Mouse (Mus musculus) CH12.LX (cell line): ENCODE results near the gene Creb3l1. TPM values are rescaled to one million over a fixed set of nuclear protein-coding genes. Genes with fewer than 3 reads are reported as not detected.

ENCODE experiments used
- DNase-seq: peaks from one replicate; pipeline ENCODE4 v3.0.0-alpha.2; 2013; ENCODE audit errors: extremely low read depth
- H3K27ac ChIP-seq: 2 replicates; pipeline ENCODE4 v1.5.1; 2012; ENCODE audit warnings: low read depth, mild to moderate bottlenecking, control low read depth, moderate library complexity; ENCODE audit not compliant: insufficient read depth
- H3K27me3 ChIP-seq: replicated peaks from 2 replicates; pipeline ENCODE3; 2012; ENCODE audit warnings: inconsistent platforms
- H3K36me3 ChIP-seq, 2 experiments: replicated peaks in 1 of 2; 2 replicates each; pipeline versions ENCODE3 to v1.6.1; 2012; ENCODE audit warnings: inconsistent platforms in 1 of 2, low read length in 1 of 2, mild to moderate bottlenecking in 1 of 2, mixed read lengths in 1 of 2, moderate library complexity in 1 of 2; ENCODE audit not compliant: control insufficient read depth in 1 of 2, insufficient read depth in 1 of 2
- H3K4me1 ChIP-seq, 2 experiments: 2 replicates each; pipeline ENCODE4 v1.6.1; 2012; ENCODE audit warnings: inconsistent platforms in 1 of 2, moderate library complexity in 1 of 2; ENCODE audit not compliant: insufficient read depth in 2 of 2, control insufficient read depth in 1 of 2
- H3K4me2 ChIP-seq: 2 replicates; pipeline ENCODE4 v1.6.1; 2012; ENCODE audit warnings: low read depth, mild to moderate bottlenecking, control low read depth; ENCODE audit not compliant: poor library complexity, insufficient read depth, severe bottlenecking
- H3K4me3 ChIP-seq, 3 experiments: fragments of 150-350 bp in 1 of 3; sonication (generic) in 1 of 3; replicated peaks in 1 of 3; 2 replicates each; pipeline versions ENCODE3 to v1.5.1; 2011 to 2012; ENCODE audit warnings: low read depth in 2 of 3, low read length in 2 of 3, mild to moderate bottlenecking in 2 of 3, moderate library complexity in 2 of 3, control low read depth in 1 of 3, improper control_type of control experiment in 1 of 3, inconsistent platforms in 1 of 3, mixed read lengths in 1 of 3; ENCODE audit not compliant: poor library complexity in 1 of 3
- H3K79me2 ChIP-seq: replicated peaks from 2 replicates; pipeline ENCODE4 v1.6.1; 2012; ENCODE audit warnings: mild to moderate bottlenecking, moderate library complexity; ENCODE audit not compliant: control insufficient read depth, poor library complexity, insufficient read depth, severe bottlenecking; ENCODE audit errors: extremely low read depth
- H3K9ac ChIP-seq: 2 replicates; pipeline ENCODE4 v1.6.1; 2012; ENCODE audit warnings: low read depth, mild to moderate bottlenecking, control low read depth, moderate library complexity; ENCODE audit not compliant: insufficient read depth
- H3K9me3 ChIP-seq: replicated peaks from 2 replicates; pipeline ENCODE3; 2012; ENCODE audit warnings: low read length, inconsistent platforms, mixed read lengths
- BHLHE40 ChIP-seq: IDR thresholded peaks from 2 replicates; pipeline ENCODE4 v1.6.1; 2011; ENCODE audit warnings: mild to moderate bottlenecking, low read depth, low read length, improper control_type of control experiment
- CHD2 ChIP-seq: IDR thresholded peaks from 2 replicates; pipeline ENCODE4 v1.6.1; 2011; ENCODE audit warnings: low read length, improper control_type of control experiment
- CTCF ChIP-seq, 2 experiments: IDR thresholded peaks in 1 of 2; conservative IDR thresholded peaks in 1 of 2; 2 replicates each; pipeline ENCODE4 v1.5.1; 2011 to 2012; ENCODE audit warnings: low read depth in 2 of 2, low read length in 2 of 2, improper control_type of control experiment in 1 of 2, inconsistent platforms in 1 of 2, mild to moderate bottlenecking in 1 of 2, moderate library complexity in 1 of 2
- E2F4 ChIP-seq: IDR thresholded peaks from 2 replicates; pipeline ENCODE4 v1.6.1; 2011; ENCODE audit warnings: low read depth, low read length, improper control_type of control experiment; ENCODE audit not compliant: insufficient replicate concordance
- ELF1 ChIP-seq: IDR thresholded peaks from 2 replicates; pipeline ENCODE4 v1.6.1; 2014; ENCODE audit warnings: low read depth, mild to moderate bottlenecking, inconsistent platforms, low read length, improper control_type of control experiment
- EP300 ChIP-seq: IDR thresholded peaks from 2 replicates; pipeline ENCODE4 v1.6.1; 2011; ENCODE audit warnings: low read length, improper control_type of control experiment
- ETS1 ChIP-seq: conservative IDR thresholded peaks from 2 replicates; pipeline ENCODE4 v1.6.1; 2012; ENCODE audit warnings: low read depth, mild to moderate bottlenecking, inconsistent platforms, low read length, improper control_type of control experiment, moderate library complexity
- GABPA ChIP-seq: IDR thresholded peaks from 2 replicates; pipeline ENCODE4 v1.6.1; 2012; ENCODE audit warnings: low read depth, low read length, improper control_type of control experiment, inconsistent platforms; ENCODE audit not compliant: insufficient replicate concordance
- JUND ChIP-seq: conservative IDR thresholded peaks from 2 replicates; pipeline ENCODE4 v1.6.1; 2011; ENCODE audit warnings: low read depth, low read length, improper control_type of control experiment
- MAX ChIP-seq: IDR thresholded peaks from 2 replicates; pipeline ENCODE4 v1.6.1; 2011; ENCODE audit warnings: low read length, improper control_type of control experiment
- MAZ ChIP-seq: IDR thresholded peaks from 2 replicates; pipeline ENCODE4 v1.6.1; 2012; ENCODE audit warnings: low read depth, mild to moderate bottlenecking, inconsistent platforms, low read length, improper control_type of control experiment, moderate library complexity
- MEF2A ChIP-seq: IDR thresholded peaks from 2 replicates; pipeline ENCODE4 v1.6.1; 2014; ENCODE audit warnings: low read depth, mild to moderate bottlenecking, inconsistent platforms, low read length, improper control_type of control experiment, borderline replicate concordance
- MYC ChIP-seq: IDR thresholded peaks from 2 replicates; pipeline ENCODE4 v1.6.1; 2011; ENCODE audit warnings: low read depth, mild to moderate bottlenecking, improper control_type of control experiment, low read length
- NELFE ChIP-seq: IDR thresholded peaks from 2 replicates; pipeline ENCODE4 v1.6.1; 2011; ENCODE audit warnings: low read depth, low read length, improper control_type of control experiment
- NRF1 ChIP-seq: IDR thresholded peaks from 2 replicates; pipeline ENCODE4 v1.6.1; 2014; ENCODE audit warnings: low read depth, mild to moderate bottlenecking, inconsistent platforms, low read length, improper control_type of control experiment, moderate library complexity
- PAX5 ChIP-seq: IDR thresholded peaks from 2 replicates; pipeline ENCODE4 v1.6.1; 2012; ENCODE audit warnings: low read length, inconsistent platforms, mixed read lengths
- RAD21 ChIP-seq: IDR thresholded peaks from 2 replicates; pipeline ENCODE4 v1.6.1; 2011; ENCODE audit warnings: low read depth, mild to moderate bottlenecking, low read length, improper control_type of control experiment, moderate library complexity
- SIN3A ChIP-seq: IDR thresholded peaks from 2 replicates; pipeline ENCODE4 v1.6.1; 2012; ENCODE audit warnings: low read length, improper control_type of control experiment, inconsistent platforms
- SMC3 ChIP-seq: IDR thresholded peaks from 2 replicates; pipeline ENCODE4 v1.6.1; 2011; ENCODE audit warnings: low read depth, low read length, improper control_type of control experiment
- UBTF ChIP-seq: IDR thresholded peaks from 2 replicates; pipeline ENCODE4 v1.6.1; 2012; ENCODE audit warnings: low read depth, mild to moderate bottlenecking, inconsistent platforms, low read length, improper control_type of control experiment, moderate library complexity
- USF2 ChIP-seq: conservative IDR thresholded peaks from 2 replicates; pipeline ENCODE4 v1.6.1; 2011; ENCODE audit warnings: low read depth, low read length, improper control_type of control experiment
- ZC3H11A ChIP-seq: IDR thresholded peaks from 2 replicates; pipeline ENCODE4 v1.6.1; 2012; ENCODE audit warnings: low read depth, mild to moderate bottlenecking, inconsistent platforms, low read length, improper control_type of control experiment
- ZKSCAN1 ChIP-seq: IDR thresholded peaks from 2 replicates; pipeline ENCODE4 v1.6.1; 2012; ENCODE audit warnings: low read depth, inconsistent platforms, low read length, improper control_type of control experiment, borderline replicate concordance
- ZMIZ1 ChIP-seq: IDR thresholded peaks from 2 replicates; pipeline ENCODE4 v1.6.1; 2012; ENCODE audit warnings: low read depth, mild to moderate bottlenecking, inconsistent platforms, low read length, improper control_type of control experiment
- dilution Hi-C: fragments of 300-500 bp; cut with MboI; formaldehyde crosslinking; loops from 2 replicates; pipeline ENCODE4 v1.14.3; 2020; ENCODE audit warnings: low sequenced_read_pairs; ENCODE audit not compliant: extremely low pct_unique_long_range_greater_than_20kb, extremely low pct_ligation_motif_present
- in situ Hi-C: fragments of 300-500 bp; cut with MboI; formaldehyde crosslinking; loops from 3 replicates; pipeline ENCODE4 v1.14.3; 2019; ENCODE audit warnings: low sequenced_read_pairs, low pct_ligation_motif_present, low pct_unique_long_range_greater_than_20kb, mixed read lengths
- polyA plus RNA-seq: library from polyadenylated mRNA; unstranded; fragments of >175 nt; gene quantifications from 2 replicates; pipeline ENCODE4 v1.2.1, GENCODE M21; 2012; ENCODE audit warnings: low read depth; ENCODE audit not compliant: insufficient read length
- total RNA-seq, 2 experiments: library from RNA; depleted of rRNA; stranded (reverse); fragments of 300-350 nt in 1 of 2; fragments of >200 nt in 1 of 2; gene quantifications; 2 replicates each; pipeline ENCODE4 v1.2.3; 2012 to 2014

The Creb3l1 gene
- total and polyA plus RNA-seq, 3 experiments, result 0.08 to 2.0 (median 0.59) TPM

- Histone ChIP-seq H3K4me2 (peak overlapping the region; percentile 73), H3K36me3 (no peaks in the 10 kb centered on the region), H3K27ac (no peak overlapping the region), H3K79me2 (no peaks in the 10 kb centered on the region), H3K27me3 (peaks cover 26% of the 10 kb centered on the region), H3K9me3 (peaks cover 6% of the 10 kb centered on the region), H3K4me1 (peaks cover 5 to 29% of the 10 kb centered on the region in 2 experiments), H3K4me3 (peak overlapping the region in 1 of 3 experiments; percentile 71), H3K9ac (no peak overlapping the region)
- TF ChIP-seq PAX5 (no peak), MEF2A (no peak), MYC (no peak), RAD21 (no peak), NELFE (no peak), ETS1 (no peak)
- in situ Hi-C loops, result no loop called here
- DNase-seq, result no peak
- dilution Hi-C loops, result no loop called here
Measured at GRCm38 (mm10) chr2:92060291-92060690, 36.0 kb upstream of the Creb3l1 start.

- H3K4me3 ChIP-seq, result peak overlapping the region; percentile 55 to 71 (median 64)
- dilution Hi-C loops, result no loop called here
- DNase-seq, result no peak
- no peak overlapping the region for H3K27ac ChIP-seq
- in situ Hi-C loops, result loop anchor here (5.0 to 10.0 kb wide), 2 partner anchors 72 to 385 kb away; no protein-coding TSS in a partner anchor
- H3K4me1 ChIP-seq, result peaks cover 5 to 23% of the 10 kb centered on the region in 2 experiments
- peaks cover 6% of the 10 kb centered on the region for H3K9me3 ChIP-seq
- H3K4me2 ChIP-seq, result peak overlapping the region; percentile 73
- TF ChIP-seq NRF1 (peak; percentile 49; the same call in 1 of the 2 replicates), ZC3H11A (no peak), ELF1 (0 out of 2 replicates have a peak, but pooled peaks have one; percentile 28), USF2 (no peak), UBTF (peak; percentile 59; the same call in 1 of the 2 replicates)
- no peaks in the 10 kb centered on the region for H3K79me2 ChIP-seq
- H3K9ac ChIP-seq, result peak overlapping the region; percentile 41; the same call in 1 of the 2 replicates
- peaks cover 26% of the 10 kb centered on the region for H3K27me3 ChIP-seq
- no peaks in the 10 kb centered on the region for H3K36me3 ChIP-seq
Measured at GRCm38 (mm10) chr2:92059481-92060220, 35.3 kb upstream of the Creb3l1 start.

DNA sequence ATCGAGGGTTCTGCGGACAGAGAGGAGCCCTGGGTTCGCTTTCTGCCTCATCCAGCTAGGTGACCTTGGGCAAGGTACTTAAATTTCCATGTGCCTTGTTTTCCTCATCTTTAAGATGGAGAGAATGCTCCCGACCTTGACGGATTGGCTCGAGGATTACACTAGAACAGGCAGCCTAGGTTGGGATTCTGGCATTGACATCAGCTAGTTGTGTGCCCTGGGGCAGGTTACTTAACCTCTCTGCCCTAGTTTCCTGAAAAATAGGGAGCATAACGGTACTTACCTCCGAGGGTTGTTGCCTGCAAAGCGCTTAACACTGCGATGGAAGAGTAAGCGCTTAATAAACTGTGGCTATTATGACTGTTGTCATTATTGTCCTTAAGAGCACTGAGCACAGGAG lies 34.6 kb upstream of the Creb3l1 start:
- peaks cover 5 to 16% of the 10 kb centered on the region in 2 experiments for H3K4me1 ChIP-seq
- dilution Hi-C loops (no loop called here), in situ Hi-C loops (loop anchor here (5.0 to 10.0 kb wide), 2 partner anchors 72 to 386 kb away; no protein-coding TSS in a partner anchor)
- no peak for DNase-seq
- peaks cover 6% of the 10 kb centered on the region for H3K9me3 ChIP-seq
- peak overlapping the region; percentile 73 for H3K4me2 ChIP-seq
- TF ChIP-seq CHD2, result no peak
- TF ChIP-seq NELFE, result no peak
- no peak for TF ChIP-seq JUND
- TF ChIP-seq SIN3A, result no peak
- TF ChIP-seq GABPA, result no peak
- TF ChIP-seq MAX, result no peak
- no peak for TF ChIP-seq RAD21
- TF ChIP-seq ZKSCAN1, result no peak
- TF ChIP-seq MAZ, result no peak
- no peak for TF ChIP-seq BHLHE40
- no peak for TF ChIP-seq MYC
- no peak for TF ChIP-seq E2F4
- TF ChIP-seq EP300, result no peak
- no peak for TF ChIP-seq CTCF (conservative IDR thresholded peaks at IDR 0.05 in 1 of 2, IDR thresholded peaks at IDR 0.05 in 1 of 2; ENCODE audit: low read depth in 2 of 2, low read length in 2 of 2)
- no peak for TF ChIP-seq ZMIZ1
- TF ChIP-seq USF2, result no peak
- no peak for TF ChIP-seq SMC3
- no peak for TF ChIP-seq ELF1
- no peaks in the 10 kb centered on the region for H3K79me2 ChIP-seq
- peaks cover 29% of the 10 kb centered on the region for H3K27me3 ChIP-seq
- H3K9ac ChIP-seq, result peak overlapping the region; percentile 54
- H3K4me3 ChIP-seq, result peak overlapping the region; percentile 55 to 71 (median 64)
- H3K27ac ChIP-seq, result no peak overlapping the region
- H3K36me3 ChIP-seq, result no peaks in the 10 kb centered on the region
